Mouse (Mus musculus): ENCODE data around the gene Fam107a. TPM values are rescaled to one million over a fixed set of nuclear protein-coding genes. Genes with fewer than 3 reads are reported as not detected.

The Fam107a gene
- polyA plus RNA-seq (2015; fragmentation: Nextera tagmentation; extraction: Ambion mirVana): 0.89 and 1.2 TPM in 2 replicates

GRCm38 (mm10) chr14:8317194-8318097 is at the start of gene Fam107a:
Gene Fam107a, minus strand, starts transcription at chr14:8318023.
- ATAC-seq: peak; percentile 56
- H3K27me3 ChIP-seq (replicated peaks; ENCODE audit: control insufficient read depth, insufficient read depth, low read length): peaks cover 29% of the 10 kb centered on the region
- H3K36me3 ChIP-seq (ENCODE audit: control insufficient read depth, insufficient read depth, low read length): no peaks in the 10 kb centered on the region
- H3K9ac ChIP-seq (ENCODE audit: low read depth, low read length): peak within 1 kb of the TSS; percentile 57
- 12% methylated on average over 39 of the region's 41 CpGs for WGBS
- no peaks in the 10 kb centered on the region for H3K9me3 ChIP-seq (ENCODE audit: control insufficient read depth, low read length)
- peak within 1 kb of the TSS; percentile 33 for H3K4me3 ChIP-seq (ENCODE audit: low read length)
- peak within 1 kb of the TSS; percentile 58 for H3K4me2 ChIP-seq (ENCODE audit: low read length)
- H3K4me1 ChIP-seq (ENCODE audit: control insufficient read depth, insufficient read depth, low read depth, low read length): peaks cover 12% of the 10 kb centered on the region
- H3K27ac ChIP-seq (ENCODE audit: low read depth, low read length): no peak within 1 kb of the TSS

- no peak overlapping the region for H3K27ac ChIP-seq (ENCODE audit: low read depth, low read length)
- H3K4me2 ChIP-seq (ENCODE audit: low read length): no peak overlapping the region
- no peak overlapping the region for H3K4me3 ChIP-seq (ENCODE audit: low read length)
- no peak overlapping the region for H3K9ac ChIP-seq (ENCODE audit: low read depth, low read length)
- H3K4me1 ChIP-seq (ENCODE audit: control insufficient read depth, insufficient read depth, low read depth, low read length): peaks cover 8% of the 10 kb centered on the region; the same call in 1 of the 2 replicates
- 4% methylated on average over 1 of the region's 1 CpGs for WGBS
- 0 out of 2 replicates have a peak, but pooled peaks have one; percentile 32 for ATAC-seq
- H3K36me3 ChIP-seq (ENCODE audit: control insufficient read depth, insufficient read depth, low read length): no peaks in the 10 kb centered on the region
- H3K27me3 ChIP-seq (replicated peaks; ENCODE audit: control insufficient read depth, insufficient read depth, low read length): no peaks in the 10 kb centered on the region
- H3K9me3 ChIP-seq (ENCODE audit: control insufficient read depth, low read length): no peaks in the 10 kb centered on the region
Measured at GRCm38 (mm10) chr14:8367121-8367520, 49.3 kb upstream of the Fam107a start.

- Histone ChIP-seq H3K27ac (ENCODE audit: low read depth, low read length) (no peak overlapping the region), H3K9me3 (ENCODE audit: control insufficient read depth, low read length) (no peaks in the 10 kb centered on the region), H3K4me3 (ENCODE audit: low read length) (no peak overlapping the region), H3K36me3 (ENCODE audit: control insufficient read depth, insufficient read depth, low read length) (no peaks in the 10 kb centered on the region), H3K4me2 (ENCODE audit: low read length) (no peak overlapping the region), H3K9ac (ENCODE audit: low read depth, low read length) (no peak overlapping the region), H3K4me1 (ENCODE audit: control insufficient read depth, insufficient read depth, low read depth, low read length) (peaks cover 8% of the 10 kb centered on the region; the same call in 1 of the 2 replicates), H3K27me3 (replicated peaks; ENCODE audit: control insufficient read depth, insufficient read depth, low read length) (no peaks in the 10 kb centered on the region)
- no peak for ATAC-seq
- 71% methylated on average over 6 of the region's 6 CpGs for WGBS
Measured at GRCm38 (mm10) chr14:8365833-8366232, 48.0 kb upstream of the Fam107a start.

GRCm38 (mm10) chr14:8356836-8357235 is 39.0 kb upstream of the Fam107a start:
- Histone ChIP-seq H3K4me2 (ENCODE audit: low read length) (no peak overlapping the region), H3K4me1 (ENCODE audit: control insufficient read depth, insufficient read depth, low read depth, low read length) (no peaks in the 10 kb centered on the region; the same call in 1 of the 2 replicates), H3K27ac (ENCODE audit: low read depth, low read length) (no peak overlapping the region), H3K4me3 (ENCODE audit: low read length) (no peak overlapping the region), H3K9me3 (ENCODE audit: control insufficient read depth, low read length) (no peaks in the 10 kb centered on the region), H3K9ac (ENCODE audit: low read depth, low read length) (no peak overlapping the region), H3K36me3 (ENCODE audit: control insufficient read depth, insufficient read depth, low read length) (no peaks in the 10 kb centered on the region), H3K27me3 (replicated peaks; ENCODE audit: control insufficient read depth, insufficient read depth, low read length) (no peaks in the 10 kb centered on the region)
- ATAC-seq: no peak
- WGBS: 86% methylated on average over 9 of the region's 9 CpGs

- H3K27ac ChIP-seq (ENCODE audit: low read depth, low read length): no peak overlapping the region
- ATAC-seq: peak; percentile 87
- WGBS: 33% methylated on average over 6 of the region's 6 CpGs
- H3K36me3 ChIP-seq (ENCODE audit: control insufficient read depth, insufficient read depth, low read length): no peaks in the 10 kb centered on the region
- no peaks in the 10 kb centered on the region; the same call in 1 of the 2 replicates for H3K4me1 ChIP-seq (ENCODE audit: control insufficient read depth, insufficient read depth, low read depth, low read length)
- H3K27me3 ChIP-seq (replicated peaks; ENCODE audit: control insufficient read depth, insufficient read depth, low read length): no peaks in the 10 kb centered on the region
- no peak overlapping the region for H3K4me2 ChIP-seq (ENCODE audit: low read length)
- H3K9ac ChIP-seq (ENCODE audit: low read depth, low read length): no peak overlapping the region
- H3K4me3 ChIP-seq (ENCODE audit: low read length): no peak overlapping the region
- no peaks in the 10 kb centered on the region for H3K9me3 ChIP-seq (ENCODE audit: control insufficient read depth, low read length)
Measured at GRCm38 (mm10) chr14:8355999-8356501, 38.2 kb upstream of the Fam107a start.

GRCm38 (mm10) chr14:8348927-8349326 is 31.1 kb upstream of the Fam107a start:
- no peak for ATAC-seq
- Histone ChIP-seq H3K27me3 (replicated peaks; ENCODE audit: control insufficient read depth, insufficient read depth, low read length) (no peaks in the 10 kb centered on the region), H3K27ac (ENCODE audit: low read depth, low read length) (no peak overlapping the region), H3K9ac (ENCODE audit: low read depth, low read length) (no peak overlapping the region), H3K4me2 (ENCODE audit: low read length) (no peak overlapping the region), H3K4me1 (ENCODE audit: control insufficient read depth, insufficient read depth, low read depth, low read length) (no peaks in the 10 kb centered on the region), H3K36me3 (ENCODE audit: control insufficient read depth, insufficient read depth, low read length) (no peaks in the 10 kb centered on the region), H3K4me3 (ENCODE audit: low read length) (no peak overlapping the region), H3K9me3 (ENCODE audit: control insufficient read depth, low read length) (no peaks in the 10 kb centered on the region)
- WGBS: 72% methylated on average over 9 of the region's 9 CpGs

- Histone ChIP-seq H3K4me2 (ENCODE audit: low read length) (no peak overlapping the region), H3K9ac (ENCODE audit: low read depth, low read length) (no peak overlapping the region), H3K9me3 (ENCODE audit: control insufficient read depth, low read length) (no peaks in the 10 kb centered on the region), H3K4me3 (ENCODE audit: low read length) (no peak overlapping the region), H3K27ac (ENCODE audit: low read depth, low read length) (no peak overlapping the region), H3K4me1 (ENCODE audit: control insufficient read depth, insufficient read depth, low read depth, low read length) (no peaks in the 10 kb centered on the region), H3K36me3 (ENCODE audit: control insufficient read depth, insufficient read depth, low read length) (no peaks in the 10 kb centered on the region), H3K27me3 (replicated peaks; ENCODE audit: control insufficient read depth, insufficient read depth, low read length) (no peaks in the 10 kb centered on the region)
- 19% methylated on average over 7 of the region's 7 CpGs for WGBS
- ATAC-seq: peak; percentile 63
Measured at GRCm38 (mm10) chr14:8346255-8346997, 28.6 kb upstream of the Fam107a start.

GRCm38 (mm10) chr14:8345566-8345965 is 27.7 kb upstream of the Fam107a start:
- Histone ChIP-seq H3K9ac (ENCODE audit: low read depth, low read length) (no peak overlapping the region), H3K4me3 (ENCODE audit: low read length) (no peak overlapping the region), H3K4me1 (ENCODE audit: control insufficient read depth, insufficient read depth, low read depth, low read length) (no peaks in the 10 kb centered on the region), H3K27me3 (replicated peaks; ENCODE audit: control insufficient read depth, insufficient read depth, low read length) (no peaks in the 10 kb centered on the region), H3K27ac (ENCODE audit: low read depth, low read length) (no peak overlapping the region), H3K4me2 (ENCODE audit: low read length) (no peak overlapping the region), H3K9me3 (ENCODE audit: control insufficient read depth, low read length) (no peaks in the 10 kb centered on the region), H3K36me3 (ENCODE audit: control insufficient read depth, insufficient read depth, low read length) (no peaks in the 10 kb centered on the region)
- 64% methylated on average over 4 of the region's 4 CpGs for WGBS
- ATAC-seq: no peak

All from hindbrain, embryonic 16.5 days (tissue).